Mouse (Mus musculus) brain, embryonic 14.5 days (tissue): ENCODE measurements around the gene Slc38a7.

ENCODE experiments used
- CTCF ChIP-seq: fragments of 200-500 bp; IDR thresholded peaks from 2 replicates; pipeline ENCODE4 v1.5.1; 2012; ENCODE audit warnings: inconsistent platforms, mild to moderate bottlenecking, moderate library complexity, borderline replicate concordance; ENCODE audit not compliant: insufficient read depth, insufficient read length; ENCODE audit errors: extremely low read depth
- POLR2A ChIP-seq: fragments of 200-500 bp; IDR thresholded peaks from 2 replicates; pipeline ENCODE4 v1.6.1; 2012; ENCODE audit warnings: mild to moderate bottlenecking, inconsistent platforms, borderline replicate concordance; ENCODE audit not compliant: poor library complexity, insufficient read depth, insufficient read length, severe bottlenecking; ENCODE audit errors: extremely low read depth

- TF ChIP-seq POLR2A = no peak
- TF ChIP-seq CTCF = no peak
Measured at GRCm38 (mm10) chr8:95843968-95844367, 9.4 kb downstream of the Slc38a7 start.
